Mouse (Mus musculus) left cerebral cortex, adult 11 months (tissue): Measurements from ENCODE around the gene Uqcc2.

Experiments used
- DNase-seq: peaks from one replicate; pipeline ENCODE4 v3.0.0; 2022; ENCODE audit warnings: low spot score

Uqcc2 gene

GRCm38 (mm10) chr17:27077133-27077532 is 56.6 kb downstream of the Uqcc2 start:
- DNase-seq, result no peak

- DNase-seq, result no peak
Measured at GRCm38 (mm10) chr17:27074849-27075745, 58.6 kb downstream of the Uqcc2 start.

DNA sequence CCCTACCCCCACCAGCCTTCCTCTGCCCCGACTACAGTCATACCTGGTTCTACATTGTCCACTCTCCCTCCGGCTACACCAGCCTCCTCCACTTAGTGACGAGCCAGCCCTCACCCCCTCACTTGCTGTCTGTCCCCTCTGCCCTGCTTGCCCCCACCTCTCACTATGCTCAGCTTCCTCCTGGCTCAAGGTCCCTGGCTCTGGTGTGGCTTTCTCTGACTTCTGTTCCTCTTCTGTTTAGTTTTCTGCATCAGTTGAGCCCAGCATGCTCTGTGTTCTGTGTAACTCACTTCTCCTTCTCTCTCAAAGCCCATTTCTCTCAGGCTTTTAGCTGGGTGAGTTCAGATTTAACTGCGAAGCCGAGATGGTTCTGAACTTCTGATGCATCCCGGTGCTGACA is 59.5 kb downstream of the Uqcc2 start:
- no peak for DNase-seq

DNA sequence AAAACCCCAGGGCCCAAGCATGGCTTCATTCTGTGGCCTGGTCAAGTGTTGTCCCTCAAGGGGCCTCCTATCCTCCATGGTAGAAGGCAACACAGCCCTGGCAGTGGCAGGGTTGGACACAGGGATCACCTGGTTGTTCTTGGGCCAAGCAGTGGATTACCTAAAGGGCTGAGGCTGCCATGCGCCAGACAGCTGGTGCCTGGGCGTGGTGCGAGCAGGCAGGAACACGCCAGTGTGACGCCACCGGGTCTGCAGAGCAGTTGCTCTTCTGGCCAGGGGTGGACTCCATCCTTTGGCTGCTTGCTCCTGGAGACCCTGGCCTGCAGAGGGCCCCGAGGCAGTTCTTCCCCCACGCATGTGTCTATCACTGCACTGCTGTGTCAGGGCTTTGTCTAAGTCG is 59.9 kb downstream of the Uqcc2 start:
- DNase-seq, result no peak

GRCm38 (mm10) chr17:27073126-27073525 is 60.6 kb downstream of the Uqcc2 start:
- no peak for DNase-seq
